Mouse (Mus musculus): ENCODE results near the gene Slc35a3. TPM values are rescaled to one million over a fixed set of nuclear protein-coding genes. Genes with fewer than 3 reads are reported as not detected.
"Not testable (repeated sequence)": the region's sequence is repeated elsewhere in the genome, so short reads cannot be mapped to it uniquely, and the experiment has no call there.

Slc35a3 gene
- polyA plus RNA-seq, 3 experiments from 2014 or later, result 6.4 to 8.8 (median 7.6) TPM

- no peak for ATAC-seq
These were observed 13.8 kb downstream of the Slc35a3 start for GRCm38 (mm10) chr3:116698786-116699185.

DNA sequence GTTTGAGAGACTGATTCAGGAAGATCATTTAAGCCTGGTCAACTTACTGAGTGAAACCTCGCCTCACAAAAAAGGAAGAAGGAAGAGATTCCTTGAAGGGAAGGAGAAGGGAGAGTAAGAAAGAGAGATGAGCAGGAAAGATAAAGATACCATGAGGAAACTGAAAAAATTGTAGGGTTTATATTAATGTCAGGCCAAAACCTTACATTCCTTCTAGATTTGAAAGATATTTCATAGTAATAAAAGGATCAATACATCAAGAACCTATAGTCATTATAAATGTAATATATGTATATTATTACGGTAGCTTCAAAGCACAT lies 17.0 kb downstream of the Slc35a3 start:
- no peak for ATAC-seq

DNA sequence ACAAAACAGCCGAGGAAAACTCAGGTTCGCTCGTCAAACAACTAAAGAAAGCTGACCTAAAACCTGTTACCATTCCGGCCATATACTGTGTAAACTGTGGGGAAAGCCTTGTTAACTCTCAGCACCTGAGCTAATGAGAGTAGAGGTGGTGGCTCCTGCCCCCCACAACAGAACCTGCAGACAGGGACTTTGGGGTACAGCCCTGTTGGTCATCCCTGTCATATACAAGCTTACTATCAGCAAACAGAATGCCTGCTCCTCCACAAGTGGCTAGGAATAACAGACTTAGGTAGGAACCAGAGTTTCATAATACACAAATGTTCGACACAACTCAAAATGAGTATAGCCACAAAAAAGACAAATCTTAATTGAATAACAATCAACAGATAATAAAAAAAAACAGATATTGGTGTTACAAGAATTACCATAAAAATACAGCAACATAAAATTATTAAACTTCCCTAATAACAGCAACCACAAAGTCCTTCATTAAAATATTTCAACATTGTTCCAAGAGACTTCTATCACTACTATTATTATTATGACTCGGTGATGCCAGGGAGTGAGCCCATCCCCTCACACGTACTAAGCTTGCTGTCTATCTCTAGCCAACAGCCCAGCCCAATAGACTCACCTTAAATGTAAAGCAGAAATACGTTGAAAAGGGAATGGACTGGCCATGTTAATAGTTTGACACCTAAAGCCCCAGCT lies 17.5 kb downstream of the Slc35a3 start:
- no peak for ATAC-seq

DNA sequence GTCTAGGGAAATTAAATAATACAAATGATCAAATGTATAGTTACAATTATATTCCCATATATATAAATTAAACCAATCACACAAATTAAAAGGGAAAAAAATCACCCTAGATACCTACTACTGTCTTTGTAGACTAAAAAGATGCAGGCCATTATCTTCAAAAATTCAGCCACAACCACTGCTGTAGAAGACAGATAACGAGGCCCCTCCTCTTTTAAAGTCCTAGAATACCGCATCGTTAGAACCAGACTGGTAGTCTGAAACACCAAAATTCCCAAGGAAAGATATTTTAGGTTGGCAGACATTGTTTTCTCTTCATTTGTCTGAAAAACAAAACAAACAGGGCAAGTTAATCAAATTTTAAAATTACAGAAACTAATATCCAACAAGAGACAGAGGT lies 18.3 kb downstream of the Slc35a3 start:
- no peak for ATAC-seq

- ATAC-seq, result no peak
These were observed 31.5 kb downstream of the Slc35a3 start, which contains the start of gene Gm43191 for GRCm38 (mm10) chr3:116681160-116681559. Gene Gm43191, minus strand, starts transcription at chr3:116681260.

DNA sequence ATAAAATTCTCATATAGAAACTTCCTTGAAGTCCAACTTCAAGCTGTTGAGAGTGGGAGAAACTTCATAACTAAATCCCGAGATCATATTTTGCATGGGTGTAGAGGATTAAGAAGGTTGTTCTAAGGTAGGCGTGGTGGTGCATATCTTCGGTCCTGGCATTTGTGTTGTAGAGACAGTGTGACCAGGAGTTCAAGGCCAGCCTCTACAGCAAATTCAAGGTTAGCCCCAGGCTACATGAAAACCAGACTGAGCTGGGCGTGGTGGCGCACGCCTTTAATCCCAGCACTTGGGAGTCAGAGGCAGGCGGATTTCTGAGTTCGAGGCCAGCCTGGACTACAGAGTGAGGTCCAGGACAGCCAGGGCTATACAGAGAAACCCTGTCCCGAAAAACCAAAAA lies 48.4 kb downstream of the Slc35a3 start:
- not testable (repeated sequence) for ATAC-seq

DNA sequence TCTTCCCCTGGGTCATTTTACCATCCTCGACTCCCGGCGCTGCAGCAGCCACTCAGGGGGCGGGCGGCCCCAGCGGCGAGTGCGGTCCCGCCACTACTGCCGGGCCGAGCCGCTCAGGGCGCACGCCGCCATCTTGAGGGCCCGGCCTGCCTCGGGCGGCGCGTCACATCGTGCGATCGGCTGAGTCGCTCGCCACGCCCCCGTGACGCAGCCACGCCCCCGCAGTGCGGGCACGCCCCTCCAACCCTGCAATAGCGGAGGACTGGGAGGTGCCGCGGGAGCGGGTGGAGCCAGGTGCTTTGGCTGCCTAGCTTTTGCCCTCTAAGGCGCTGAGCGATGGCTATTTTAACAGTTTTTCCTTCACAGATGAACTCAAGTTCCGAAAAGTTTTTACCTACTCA lies 50.2 kb downstream of the Slc35a3 start, which contains the start of gene Mfsd14a:
Gene Mfsd14a, minus strand, starts transcription at position 215 of the 401 bp plus-strand sequence.
- ATAC-seq, result peak; percentile 84

- peak; percentile 53 for ATAC-seq
These were observed 50.7 kb downstream of the Slc35a3 start for GRCm38 (mm10) chr3:116661870-116662414.

DNA sequence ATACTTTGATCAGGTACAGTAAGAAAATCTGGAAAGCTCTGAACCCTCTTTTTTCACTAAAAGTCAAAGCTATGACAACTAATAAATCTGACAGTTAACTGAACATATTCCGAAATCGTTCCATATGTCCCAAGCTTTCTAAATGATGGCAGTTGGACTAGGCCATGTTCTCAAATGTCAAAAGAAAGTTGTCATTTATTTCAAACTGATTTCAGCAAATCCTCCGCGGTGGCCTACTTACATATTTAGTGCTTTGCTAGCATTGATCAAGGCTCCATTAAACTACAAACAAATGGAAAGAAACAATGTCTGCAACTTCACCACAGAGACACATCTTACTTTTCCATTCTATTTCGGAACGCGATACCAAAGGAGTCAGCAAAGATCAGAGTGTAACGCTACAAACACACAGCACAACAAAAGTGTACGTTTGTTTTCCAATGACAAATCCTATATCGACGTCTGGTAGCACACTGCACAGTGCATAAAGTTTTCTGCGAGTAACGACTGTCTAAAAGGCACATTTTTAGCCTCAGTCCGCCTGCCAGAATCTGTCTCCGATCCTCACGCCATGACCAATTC lies 51.3 kb downstream of the Slc35a3 start:
- ATAC-seq, result peak; percentile 1

DNA sequence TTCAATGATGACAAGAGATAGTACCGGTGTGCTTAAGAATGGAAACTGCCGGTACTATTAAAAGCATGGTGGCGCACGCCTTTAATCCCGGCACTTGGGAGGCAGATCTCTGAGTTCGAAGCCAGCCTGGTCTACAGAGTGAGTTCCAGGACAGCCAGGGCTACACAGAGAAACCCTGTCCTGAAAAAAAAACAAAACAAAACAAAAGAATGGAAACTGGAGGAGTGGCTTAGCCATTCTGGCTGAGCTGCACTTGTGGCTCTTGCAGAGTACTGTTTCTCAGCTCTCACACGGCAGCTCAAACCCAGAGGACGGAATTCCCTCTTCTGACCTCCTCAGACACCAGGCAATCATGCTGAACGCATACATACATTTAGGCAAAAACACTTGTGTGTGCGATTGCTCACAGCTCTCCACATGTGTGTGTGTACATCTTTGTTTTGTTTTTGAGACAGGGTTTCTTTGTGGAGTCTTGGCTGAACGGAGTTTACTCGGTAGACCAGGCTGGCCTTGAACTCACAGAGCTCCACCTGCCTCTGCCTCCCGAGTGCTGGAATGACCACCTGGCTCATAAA lies 52.7 kb downstream of the Slc35a3 start:
- no peak for ATAC-seq

DNA sequence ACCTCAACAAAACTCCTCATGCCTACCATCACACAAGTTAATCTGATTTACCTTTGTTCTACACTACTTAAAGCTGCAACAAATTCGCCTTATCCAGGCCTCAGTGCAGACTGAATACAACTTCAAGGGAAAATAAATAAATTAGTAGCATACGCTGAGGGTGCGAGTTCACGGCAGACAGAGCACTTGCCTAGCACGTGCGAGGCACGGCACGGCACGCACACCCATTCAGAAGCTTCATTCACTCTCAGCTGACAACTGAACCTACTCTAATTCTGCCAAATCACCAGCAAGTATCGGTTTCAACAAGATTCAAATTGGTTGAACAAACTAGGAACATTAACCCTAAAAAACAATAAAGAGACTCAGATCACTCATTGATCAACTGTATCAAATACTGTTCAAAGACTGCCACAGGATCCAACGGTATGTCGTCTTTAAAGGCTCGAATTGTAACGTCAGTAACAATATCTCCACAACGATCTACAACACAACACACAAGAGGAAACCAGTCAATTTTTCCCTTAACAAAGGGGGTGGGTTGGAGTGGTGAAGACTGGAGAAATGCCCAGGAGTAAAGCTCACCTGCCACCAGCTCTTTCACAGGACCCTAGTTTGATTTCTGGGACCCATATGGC lies 53.6 kb downstream of the Slc35a3 start:
- peak; percentile 39 for ATAC-seq

GRCm38 (mm10) chr3:116656184-116656965 lies 56.3 kb downstream of the Slc35a3 start:
- peak; percentile 42 for ATAC-seq

DNA sequence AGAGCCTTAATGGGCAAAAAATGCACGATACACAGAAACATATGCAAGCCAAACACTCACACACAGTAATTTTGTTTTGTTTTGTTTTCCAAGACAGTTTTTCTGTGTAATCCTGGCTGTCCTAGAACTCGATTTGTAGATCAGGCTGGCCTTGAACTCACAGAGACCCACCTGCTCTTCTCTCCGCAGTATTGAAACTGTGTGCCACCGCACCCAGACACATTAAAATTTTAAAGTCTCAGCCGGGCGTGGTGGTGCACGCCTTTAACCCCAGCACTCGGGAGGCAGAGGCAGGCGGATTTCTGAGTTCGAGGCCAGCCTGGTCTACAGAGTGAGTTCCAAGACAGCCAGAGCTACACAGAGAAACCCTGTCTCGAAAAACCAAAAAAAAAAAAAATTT lies 58.6 kb downstream of the Slc35a3 start:
- not testable (repeated sequence) for ATAC-seq

DNA sequence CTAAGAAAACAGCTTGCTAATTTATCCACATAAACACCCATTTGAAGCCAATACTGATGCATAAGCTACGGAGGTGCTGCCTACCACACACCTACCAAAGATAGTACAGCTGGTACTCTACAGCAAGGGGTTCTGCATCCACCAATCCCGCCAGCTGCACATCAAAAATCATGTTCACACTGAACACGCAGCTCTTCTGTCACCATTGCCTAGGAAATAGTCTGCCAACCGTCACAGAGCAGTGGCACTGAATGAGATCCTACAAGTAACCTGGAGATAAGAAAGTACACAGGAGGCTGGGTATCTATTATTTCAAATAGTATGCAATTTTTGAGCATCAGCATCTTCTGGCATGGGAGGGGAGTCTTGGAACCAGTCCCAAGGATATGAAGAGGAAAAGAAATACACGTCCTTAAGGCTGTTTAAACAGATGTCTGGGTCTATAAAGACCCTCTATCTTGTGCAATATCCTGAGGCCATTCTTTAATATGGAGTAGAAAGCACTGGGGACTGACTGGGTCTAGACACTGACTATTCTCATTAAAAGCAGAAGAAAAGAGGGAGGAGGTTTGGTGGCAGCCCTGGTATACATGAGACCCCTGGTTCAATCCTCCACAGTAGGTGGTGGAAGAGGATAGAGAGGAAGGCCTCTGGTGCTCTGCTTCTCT lies 59.2 kb downstream of the Slc35a3 start:
- ATAC-seq, result no peak

DNA sequence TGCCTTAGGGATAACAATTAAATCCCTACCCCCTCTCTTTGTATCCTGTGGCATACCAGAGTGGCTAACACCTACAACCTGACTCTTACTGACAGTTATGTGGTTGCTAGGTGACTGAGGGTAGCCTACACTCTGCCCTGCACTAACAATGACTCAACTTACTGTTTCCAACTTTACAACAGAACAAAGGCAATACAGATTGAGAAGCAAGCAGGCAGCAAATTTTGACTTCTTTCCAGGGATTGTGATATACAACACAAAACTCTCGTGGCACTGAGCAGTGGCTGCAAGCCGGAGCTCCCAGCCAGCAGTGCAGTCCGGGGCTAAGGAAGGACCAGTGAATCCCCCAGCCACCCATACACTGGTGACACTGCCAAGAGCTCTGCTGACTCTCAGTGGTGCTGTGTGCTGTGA lies 60.6 kb downstream of the Slc35a3 start:
- ATAC-seq, result no peak

DNA sequence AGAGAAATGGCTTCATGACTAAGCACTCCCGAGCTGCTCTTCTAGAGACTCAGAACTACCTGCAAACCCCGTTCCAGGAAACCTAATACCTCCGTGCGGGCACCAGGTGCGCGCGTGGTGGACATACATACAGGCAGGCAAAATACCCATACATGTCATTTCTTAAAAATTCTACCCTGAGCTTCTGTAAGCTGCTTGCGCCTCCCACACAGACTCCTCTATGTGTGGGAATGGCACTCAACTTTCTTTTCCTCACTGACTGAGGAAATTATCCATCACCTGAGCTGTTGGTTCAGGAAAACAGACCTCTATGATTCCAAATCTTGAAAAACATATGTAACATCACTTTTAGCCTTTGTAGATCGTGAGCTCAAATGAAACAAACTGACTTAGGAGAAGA lies 61.9 kb downstream of the Slc35a3 start:
- ATAC-seq, result no peak

DNA sequence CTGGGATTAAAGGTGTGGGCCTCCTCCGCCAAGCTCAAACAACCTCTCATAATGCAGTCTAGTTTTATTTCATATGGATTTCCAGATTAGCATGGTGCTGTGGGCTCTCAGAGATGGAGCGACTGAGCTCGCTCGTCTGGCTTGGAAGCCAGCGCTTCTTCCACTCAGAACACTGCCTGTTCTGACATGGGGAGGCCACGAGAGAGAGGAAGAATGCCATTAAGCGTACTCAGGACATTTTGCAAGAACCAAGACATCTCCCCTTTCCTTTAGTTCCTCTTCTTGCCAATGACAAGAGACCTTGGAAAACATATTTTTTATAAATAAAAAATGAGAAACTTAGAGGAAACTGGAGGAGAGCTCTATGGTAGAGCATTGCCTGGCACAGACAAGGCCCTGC lies 63.8 kb downstream of the Slc35a3 start:
- ATAC-seq, result no peak

GRCm38 (mm10) chr3:116646387-116646786 lies 66.2 kb downstream of the Slc35a3 start:
- no peak for ATAC-seq

DNA sequence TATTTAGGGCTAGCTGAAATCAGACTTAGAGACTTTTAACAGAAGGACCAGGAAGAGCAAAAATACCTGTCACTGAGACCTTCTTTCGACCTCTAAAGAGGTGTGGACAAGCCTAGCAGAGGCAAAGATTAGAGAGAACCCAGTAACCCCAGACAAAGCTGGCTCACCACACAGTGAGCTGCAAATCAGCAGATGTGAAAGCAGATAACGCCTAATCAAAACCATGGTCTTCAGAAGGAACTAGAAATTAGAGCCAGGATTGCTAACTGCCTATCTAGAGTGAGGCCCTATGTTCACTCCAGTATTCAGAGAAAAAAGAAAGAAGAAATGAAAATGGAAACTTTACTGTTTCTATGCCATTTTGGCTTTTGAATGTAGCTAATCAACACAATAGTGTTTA lies 70.3 kb downstream of the Slc35a3 start:
- peak; percentile 38 for ATAC-seq

- ATAC-seq, result no peak
These were observed 70.7 kb downstream of the Slc35a3 start for GRCm38 (mm10) chr3:116641811-116642371.

- ATAC-seq, result peak; percentile 25
These were observed 72.6 kb downstream of the Slc35a3 start for GRCm38 (mm10) chr3:116640024-116640423.

DNA sequence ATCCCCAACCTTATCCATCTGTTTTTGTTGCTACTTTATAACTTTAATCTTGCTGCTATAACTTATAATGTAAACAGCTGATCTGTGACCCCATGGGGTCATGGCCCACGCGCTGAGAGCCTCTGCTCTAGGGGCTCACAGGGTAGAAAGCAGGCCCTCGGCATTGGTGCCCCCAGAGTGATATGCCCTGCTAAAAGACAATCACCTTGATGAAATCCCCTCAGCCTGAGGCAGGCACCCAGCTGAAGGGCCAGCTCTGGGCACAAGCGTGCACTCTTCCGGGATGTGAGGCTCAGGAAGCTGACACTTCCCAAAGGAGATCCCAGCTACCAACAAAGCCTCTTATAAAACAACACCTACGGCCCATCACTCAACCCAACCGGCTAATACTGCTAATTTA lies 74.1 kb downstream of the Slc35a3 start:
- ATAC-seq, result no peak

All from inflammation-experienced regulatory T-cells, adult 6 months (primary cell).